Mouse (Mus musculus): Measurements from ENCODE around the gene Brsk2. TPM values are rescaled to one million over a fixed set of nuclear protein-coding genes. Genes with fewer than 3 reads are reported as not detected.

Gene Brsk2
- polyA plus RNA-seq, 1 experiment from 2014 or later: 0.88 TPM

DNA sequence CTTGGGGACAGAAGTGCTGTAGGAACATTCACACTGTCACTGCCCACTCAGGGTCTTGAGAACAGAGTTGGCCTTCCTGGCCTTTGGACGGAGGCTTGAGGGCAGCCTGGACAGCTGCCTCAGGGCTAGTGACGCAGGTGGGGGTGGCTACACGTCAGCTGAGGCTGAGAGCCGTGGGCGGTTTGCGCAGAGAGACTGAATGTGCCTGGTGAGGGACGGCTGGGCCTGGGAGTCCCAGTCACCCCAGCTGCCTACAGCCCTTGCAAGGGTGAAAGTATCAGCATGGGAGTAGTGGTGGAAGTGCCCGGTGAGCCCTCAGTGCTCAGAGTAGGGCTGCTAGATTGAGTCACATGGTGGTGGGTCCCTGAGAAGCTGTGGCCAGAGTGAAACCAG, 6.6 kb downstream of the Brsk2 start:
- no peak for ATAC-seq (ENCODE audit: insufficient read depth)
- no peak overlapping the region for H3K4me2 ChIP-seq
- DNase-seq: no peak
- TF ChIP-seq CTCF (IDR thresholded peaks at IDR 0.05; ENCODE audit: low read depth): no peak
- H3K36me3 ChIP-seq (ENCODE audit: insufficient read depth): no peaks in the 10 kb centered on the region
- 75% methylated on average over 8 of the region's 8 CpGs for WGBS
- no peaks in the 10 kb centered on the region for H3K4me1 ChIP-seq (ENCODE audit: insufficient read depth)
- H3K27ac ChIP-seq (ENCODE audit: low read depth): no peak overlapping the region
- peaks cover 15% of the 10 kb centered on the region for H3K27me3 ChIP-seq (ENCODE audit: insufficient read depth, low read length)
- H3K9ac ChIP-seq: no peak overlapping the region
- H3K9me3 ChIP-seq (ENCODE audit: low read depth, low read length): no peaks in the 10 kb centered on the region
- no peak overlapping the region for H3K4me3 ChIP-seq (ENCODE audit: low read depth, low read length)

DNA sequence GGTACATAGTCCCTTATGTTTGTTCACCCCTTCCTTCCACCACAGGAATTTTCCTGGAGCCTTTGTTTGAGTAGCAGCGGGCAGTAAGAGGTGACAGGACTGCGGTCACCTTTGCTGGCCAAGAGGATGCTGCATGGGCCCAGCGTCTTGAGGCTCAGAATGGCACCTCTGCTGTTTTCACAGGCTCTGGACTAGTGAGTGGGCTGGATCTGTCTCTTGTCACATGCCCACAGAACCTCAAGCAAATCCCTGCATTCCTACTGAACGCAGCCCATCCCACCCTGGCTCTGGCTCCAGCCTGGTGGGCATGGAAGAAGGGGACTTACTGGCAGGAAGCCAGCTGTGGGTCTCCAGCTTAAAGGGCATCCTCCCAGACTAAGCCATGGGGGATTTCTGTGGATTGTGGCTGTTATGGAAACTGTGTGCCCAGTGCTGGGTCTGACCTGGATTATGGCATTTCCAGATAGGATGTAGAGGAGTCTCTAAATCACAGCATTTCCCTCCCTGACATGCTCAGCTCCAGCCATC, 8.0 kb downstream of the Brsk2 start:
- no peaks in the 10 kb centered on the region for H3K4me1 ChIP-seq (ENCODE audit: insufficient read depth)
- no peak for TF ChIP-seq CTCF (IDR thresholded peaks at IDR 0.05; ENCODE audit: low read depth)
- no peak for DNase-seq
- no peak overlapping the region for H3K4me3 ChIP-seq (ENCODE audit: low read depth, low read length)
- H3K36me3 ChIP-seq (ENCODE audit: insufficient read depth): no peaks in the 10 kb centered on the region
- no peak for ATAC-seq (ENCODE audit: insufficient read depth)
- WGBS: 69% methylated on average over 4 of the region's 4 CpGs
- no peak overlapping the region for H3K27ac ChIP-seq (ENCODE audit: low read depth)
- H3K27me3 ChIP-seq (ENCODE audit: insufficient read depth, low read length): peaks cover under 1% of the 10 kb centered on the region; the same call in 1 of the 2 replicates
- no peak overlapping the region for H3K4me2 ChIP-seq
- H3K9ac ChIP-seq: no peak overlapping the region
- no peaks in the 10 kb centered on the region for H3K9me3 ChIP-seq (ENCODE audit: low read depth, low read length)

DNA sequence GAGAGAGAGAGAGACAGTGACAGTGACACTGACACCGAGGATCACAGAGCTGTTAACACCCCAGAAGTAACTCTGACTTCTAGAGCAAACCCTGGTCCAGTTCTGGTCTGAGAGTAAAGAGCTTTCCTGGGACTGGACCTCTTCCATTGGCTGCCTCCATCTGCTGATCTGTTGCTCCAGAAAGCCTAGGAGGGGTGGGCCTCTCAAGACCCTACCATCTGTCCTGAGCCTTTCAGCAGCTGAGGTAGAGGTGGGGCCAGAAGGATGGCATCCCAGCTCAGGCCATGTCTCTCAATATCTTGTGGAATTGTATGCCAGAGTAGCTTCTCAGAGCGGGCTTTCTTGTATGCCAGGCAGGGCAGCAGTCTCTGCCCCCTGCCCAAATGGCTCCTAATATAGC, 8.7 kb downstream of the Brsk2 start:
- ATAC-seq (ENCODE audit: insufficient read depth): no peak
- H3K27me3 ChIP-seq (ENCODE audit: insufficient read depth, low read length): no peaks in the 10 kb centered on the region
- DNase-seq: no peak
- H3K36me3 ChIP-seq (ENCODE audit: insufficient read depth): no peaks in the 10 kb centered on the region
- no peak for TF ChIP-seq CTCF (IDR thresholded peaks at IDR 0.05; ENCODE audit: low read depth)
- H3K9me3 ChIP-seq (ENCODE audit: low read depth, low read length): no peaks in the 10 kb centered on the region
- no peaks in the 10 kb centered on the region for H3K4me1 ChIP-seq (ENCODE audit: insufficient read depth)
- no peak overlapping the region for H3K4me3 ChIP-seq (ENCODE audit: low read depth, low read length)
- no peak overlapping the region for H3K27ac ChIP-seq (ENCODE audit: low read depth)
- no peak overlapping the region for H3K4me2 ChIP-seq
- H3K9ac ChIP-seq: no peak overlapping the region
- 72% methylated on average over 2 of the region's 2 CpGs for WGBS

DNA sequence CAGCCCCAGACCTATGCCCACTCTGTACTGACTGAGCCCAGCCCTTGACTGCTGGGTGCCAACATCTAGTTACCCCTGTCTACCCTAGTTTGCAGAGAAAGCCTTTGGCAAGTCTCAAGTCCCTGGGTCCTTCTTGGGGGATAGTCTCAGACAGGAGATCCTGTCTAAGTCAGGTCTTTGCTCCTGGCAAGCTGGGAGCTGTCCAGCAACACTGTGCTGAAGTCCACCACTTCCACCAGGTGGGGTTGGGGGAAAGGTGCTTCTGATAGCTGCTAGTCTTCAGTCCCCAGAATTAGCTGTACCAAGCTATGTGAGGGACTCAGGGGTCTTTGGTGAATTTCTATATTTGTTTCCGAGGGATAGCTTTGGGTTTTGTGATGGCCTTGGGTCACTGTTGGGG, 9.6 kb downstream of the Brsk2 start:
- no peak for ATAC-seq (ENCODE audit: insufficient read depth)
- Histone ChIP-seq H3K36me3 (ENCODE audit: insufficient read depth) (no peaks in the 10 kb centered on the region), H3K9me3 (ENCODE audit: low read depth, low read length) (no peaks in the 10 kb centered on the region), H3K27ac (ENCODE audit: low read depth) (no peak overlapping the region), H3K27me3 (ENCODE audit: insufficient read depth, low read length) (no peaks in the 10 kb centered on the region), H3K4me2 (no peak overlapping the region), H3K4me3 (ENCODE audit: low read depth, low read length) (no peak overlapping the region), H3K4me1 (ENCODE audit: insufficient read depth) (no peaks in the 10 kb centered on the region), H3K9ac (no peak overlapping the region)
- peak; percentile 62 for DNase-seq
- WGBS: 40% methylated on average over 1 of the region's 1 CpGs
- no peak for TF ChIP-seq CTCF (IDR thresholded peaks at IDR 0.05; ENCODE audit: low read depth)

- Histone ChIP-seq H3K4me3 (ENCODE audit: low read depth, low read length) (no peak overlapping the region), H3K27ac (ENCODE audit: low read depth) (no peak overlapping the region), H3K9me3 (ENCODE audit: low read depth, low read length) (no peaks in the 10 kb centered on the region), H3K36me3 (ENCODE audit: insufficient read depth) (no peaks in the 10 kb centered on the region), H3K9ac (no peak overlapping the region), H3K4me2 (no peak overlapping the region), H3K4me1 (ENCODE audit: insufficient read depth) (no peaks in the 10 kb centered on the region), H3K27me3 (ENCODE audit: insufficient read depth, low read length) (no peaks in the 10 kb centered on the region)
- ATAC-seq (ENCODE audit: insufficient read depth) (no peak), DNase-seq (no peak)
- no peak for TF ChIP-seq CTCF (IDR thresholded peaks at IDR 0.05; ENCODE audit: low read depth)
- WGBS: 75% methylated on average over 2 of the region's 2 CpGs
Measured at GRCm38 (mm10) chr7:141960926-141961325, 11.4 kb downstream of the Brsk2 start.

DNA sequence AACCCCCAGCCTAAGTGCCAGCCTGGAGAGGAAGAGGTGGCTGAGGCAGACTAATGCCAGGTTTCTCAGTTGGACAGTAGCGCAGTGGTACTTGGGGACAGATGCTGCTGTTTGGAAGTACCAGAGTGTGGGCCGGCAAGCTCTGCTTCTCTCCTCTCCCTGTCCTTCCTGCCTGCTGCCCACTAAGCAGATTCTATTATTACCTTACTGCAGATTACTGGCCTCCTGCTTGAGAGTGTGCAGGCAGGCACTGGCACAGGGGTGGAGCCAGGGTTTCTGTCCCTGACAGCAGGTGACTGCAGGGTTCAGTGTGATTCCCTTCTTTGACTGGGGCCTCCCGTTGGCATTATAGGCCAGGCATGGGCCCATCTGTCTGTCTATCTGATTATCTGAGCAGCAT, 11.9 kb downstream of the Brsk2 start:
- H3K36me3 ChIP-seq (ENCODE audit: insufficient read depth): no peaks in the 10 kb centered on the region
- no peak overlapping the region for H3K9ac ChIP-seq
- H3K27ac ChIP-seq (ENCODE audit: low read depth): no peak overlapping the region
- H3K4me1 ChIP-seq (ENCODE audit: insufficient read depth): no peaks in the 10 kb centered on the region
- TF ChIP-seq CTCF (IDR thresholded peaks at IDR 0.05; ENCODE audit: low read depth): no peak
- H3K9me3 ChIP-seq (ENCODE audit: low read depth, low read length): no peaks in the 10 kb centered on the region
- ATAC-seq (ENCODE audit: insufficient read depth): no peak
- H3K4me3 ChIP-seq (ENCODE audit: low read depth, low read length): no peak overlapping the region
- H3K27me3 ChIP-seq (ENCODE audit: insufficient read depth, low read length): no peaks in the 10 kb centered on the region
- WGBS: 81% methylated on average over 3 of the region's 3 CpGs
- H3K4me2 ChIP-seq: no peak overlapping the region
- DNase-seq: no peak

DNA sequence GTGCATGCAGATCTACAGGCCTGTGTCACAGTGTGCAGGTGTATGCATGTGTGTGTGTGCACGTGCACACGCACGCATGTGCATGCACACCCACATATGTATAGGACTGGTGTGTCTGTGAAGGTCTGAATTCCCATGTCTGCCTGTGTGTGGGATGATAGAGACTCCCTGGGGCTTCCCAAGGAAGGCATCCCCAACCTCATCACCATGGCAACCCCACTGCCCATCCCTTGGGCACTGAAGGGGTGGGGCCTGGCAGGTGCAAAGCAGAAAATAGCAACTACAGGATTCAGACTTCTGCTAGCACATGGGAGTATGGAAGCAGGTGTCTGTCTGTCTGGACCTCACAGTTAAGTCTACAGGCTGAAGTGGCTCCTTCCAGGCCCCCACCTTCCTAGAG, 13.0 kb downstream of the Brsk2 start:
- no peaks in the 10 kb centered on the region for H3K27me3 ChIP-seq (ENCODE audit: insufficient read depth, low read length)
- ATAC-seq (ENCODE audit: insufficient read depth): no peak
- no peak overlapping the region for H3K4me2 ChIP-seq
- no peaks in the 10 kb centered on the region for H3K9me3 ChIP-seq (ENCODE audit: low read depth, low read length)
- H3K4me3 ChIP-seq (ENCODE audit: low read depth, low read length): no peak overlapping the region
- DNase-seq: no peak
- H3K9ac ChIP-seq: no peak overlapping the region
- no peak overlapping the region for H3K27ac ChIP-seq (ENCODE audit: low read depth)
- 86% methylated on average over 3 of the region's 3 CpGs for WGBS
- H3K36me3 ChIP-seq (ENCODE audit: insufficient read depth): no peaks in the 10 kb centered on the region
- no peaks in the 10 kb centered on the region for H3K4me1 ChIP-seq (ENCODE audit: insufficient read depth)
- TF ChIP-seq CTCF (IDR thresholded peaks at IDR 0.05; ENCODE audit: low read depth): no peak

DNA sequence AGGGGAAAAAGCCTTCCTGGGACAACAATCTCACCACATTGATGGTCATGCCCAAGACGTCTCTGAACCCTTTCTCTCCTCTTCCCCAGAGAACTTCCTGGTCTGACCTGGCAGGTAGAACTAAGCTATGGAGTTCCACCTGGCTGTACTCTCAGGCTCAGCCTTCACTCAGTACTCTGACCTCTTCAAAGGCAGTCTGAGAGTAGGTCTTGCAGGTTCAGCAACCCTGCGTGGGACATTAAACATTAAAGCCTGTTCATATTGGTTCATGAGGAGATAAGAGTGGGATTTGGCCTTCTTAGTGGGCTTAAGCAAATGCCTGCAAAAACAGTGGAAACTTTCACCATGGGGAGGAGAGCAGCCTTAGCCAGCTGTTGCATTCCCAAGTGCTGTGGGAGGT, 16.7 kb downstream of the Brsk2 start:
- Histone ChIP-seq H3K4me1 (ENCODE audit: insufficient read depth) (no peaks in the 10 kb centered on the region), H3K9ac (no peak overlapping the region), H3K36me3 (ENCODE audit: insufficient read depth) (no peaks in the 10 kb centered on the region), H3K4me2 (no peak overlapping the region), H3K9me3 (ENCODE audit: low read depth, low read length) (no peaks in the 10 kb centered on the region), H3K4me3 (ENCODE audit: low read depth, low read length) (no peak overlapping the region), H3K27me3 (ENCODE audit: insufficient read depth, low read length) (no peaks in the 10 kb centered on the region), H3K27ac (ENCODE audit: low read depth) (no peak overlapping the region)
- WGBS: 70% methylated on average over 2 of the region's 2 CpGs
- no peak for TF ChIP-seq CTCF (IDR thresholded peaks at IDR 0.05; ENCODE audit: low read depth)
- no peak for ATAC-seq (ENCODE audit: insufficient read depth)
- DNase-seq: no peak
